Mouse (Mus musculus) kidney, embryonic 16.5 days (tissue): ENCODE measurements around the gene Ppargc1a. TPM values are rescaled to one million over a fixed set of nuclear protein-coding genes. Genes with fewer than 3 reads are reported as not detected.

Source experiments
- ATAC-seq: fragments of 200-750 bp; cut with Nextera tagmentation; 2 replicates; pipeline ENCODE4 v1.8.0; 2017; ENCODE audit warnings: moderate TSS enrichment; ENCODE audit not compliant: low FRiP score, low TSS enrichment
- H3K27ac ChIP-seq: fragments of 300-500 bp; sonication (generic); 2 replicates; pipeline ENCODE4 v1.5.1; 2014; ENCODE audit warnings: low read length
- H3K27me3 ChIP-seq: fragments of 300-500 bp; sonication (generic); 2 replicates; pipeline ENCODE4 v1.6.1; 2014; ENCODE audit warnings: low read length, control low read depth, mixed read lengths; ENCODE audit not compliant: insufficient read depth
- H3K36me3 ChIP-seq: fragments of 300-500 bp; sonication (generic); 2 replicates; pipeline ENCODE4 v1.6.1; 2014; ENCODE audit warnings: low read length, control low read depth, mixed read lengths; ENCODE audit not compliant: insufficient read depth
- H3K4me1 ChIP-seq: fragments of 300-500 bp; sonication (generic); 2 replicates; pipeline ENCODE4 v1.6.1; 2014; ENCODE audit warnings: low read length, control low read depth, mixed read lengths; ENCODE audit not compliant: insufficient read depth
- H3K4me2 ChIP-seq: fragments of 300-500 bp; sonication (generic); replicated peaks from 2 replicates; pipeline ENCODE4 v1.6.1; 2014; ENCODE audit warnings: low read depth, low read length
- H3K4me3 ChIP-seq: fragments of 300-500 bp; sonication (generic); 2 replicates; pipeline ENCODE4 v1.5.1; 2014; ENCODE audit warnings: mild to moderate bottlenecking, low read length
- H3K9ac ChIP-seq: fragments of 300-500 bp; sonication (generic); replicated peaks from 2 replicates; pipeline ENCODE4 v1.6.1; 2014; ENCODE audit warnings: low read length
- H3K9me3 ChIP-seq: fragments of 300-500 bp; sonication (generic); 2 replicates; pipeline ENCODE4 v1.6.1; 2016; ENCODE audit warnings: low read length, control low read depth
- WGBS: fragments of 180-500 bp; shearing (Covaris S2); extraction: QIAGEN DNeasy Blood & Tissue Kit; methylation state at CpG from one replicate; pipeline ENCODE4 v1.1.7; 2014; 5-methylcytosine and 5-hydroxymethylcytosine counted together
- polyA plus RNA-seq: library from polyadenylated mRNA; unstranded; fragments of >200 nt; fragmentation: Nextera tagmentation; extraction: Ambion mirVana; gene quantifications from 2 replicates; pipeline ENCODE4 v1.2.1, GENCODE M21; 2015

Ppargc1a gene
- polyA plus RNA-seq, 1 experiment from 2014 or later: 24.5 TPM

DNA sequence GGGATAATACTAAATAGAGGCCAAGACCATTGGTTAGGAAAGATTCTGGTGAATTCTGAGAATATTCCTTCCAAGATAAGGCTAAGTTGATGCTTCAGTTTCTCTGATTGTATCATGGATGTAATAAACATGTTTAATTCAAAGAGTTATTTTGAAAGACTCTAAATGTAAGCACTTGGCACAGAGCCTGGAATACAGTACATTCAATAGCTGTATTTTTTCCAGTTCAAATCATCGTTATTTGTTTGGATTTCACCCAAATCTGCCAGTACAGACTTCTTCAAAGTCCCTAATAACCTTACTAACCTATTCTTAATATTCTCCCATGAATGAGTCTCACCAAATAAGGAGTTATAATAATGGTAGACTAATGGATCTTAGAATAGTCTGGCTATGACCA is 157.5 kb downstream of the Ppargc1a start:
- Histone ChIP-seq H3K4me2 (no peak overlapping the region), H3K27ac (no peak overlapping the region), H3K36me3 (no peaks in the 10 kb centered on the region), H3K9ac (no peak overlapping the region), H3K9me3 (no peaks in the 10 kb centered on the region), H3K4me3 (no peak overlapping the region), H3K4me1 (no peaks in the 10 kb centered on the region), H3K27me3 (no peaks in the 10 kb centered on the region)
- no peak for ATAC-seq
- 72% methylated on average over 1 of the region's 1 CpGs for WGBS

DNA sequence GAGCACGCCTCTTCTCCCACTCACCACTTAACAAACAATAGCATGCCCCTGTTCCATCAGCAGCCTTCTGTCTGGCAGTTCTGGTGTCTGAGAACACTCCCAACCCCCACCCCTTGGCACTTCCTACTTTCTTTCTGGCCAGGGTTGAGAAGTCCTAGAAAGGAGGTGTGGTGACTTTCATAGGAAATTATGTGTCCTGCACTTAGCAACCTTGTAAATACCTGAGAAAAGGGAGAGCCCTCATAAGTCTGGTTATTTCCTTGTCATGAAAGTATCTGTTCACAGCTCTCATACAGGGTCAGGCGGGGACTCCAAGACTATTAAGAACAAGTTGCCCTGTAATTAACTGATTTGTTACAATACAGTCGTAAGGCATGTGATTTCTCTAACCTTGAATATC is 161.1 kb downstream of the Ppargc1a start:
- no peaks in the 10 kb centered on the region for H3K36me3 ChIP-seq
- 58% methylated on average over 3 of the region's 3 CpGs for WGBS
- no peak overlapping the region for H3K4me2 ChIP-seq
- no peaks in the 10 kb centered on the region; the same call in 1 of the 2 replicates for H3K27me3 ChIP-seq
- H3K9me3 ChIP-seq: no peaks in the 10 kb centered on the region
- no peak for ATAC-seq
- H3K9ac ChIP-seq: no peak overlapping the region
- H3K4me1 ChIP-seq: no peaks in the 10 kb centered on the region
- no peak overlapping the region for H3K4me3 ChIP-seq
- H3K27ac ChIP-seq: no peak overlapping the region
